Mouse (Mus musculus): Measurements from ENCODE around the gene Ppih. TPM values are rescaled to one million over a fixed set of nuclear protein-coding genes. Genes with fewer than 3 reads are reported as not detected.
"Not testable (repeated sequence)": the region's sequence is repeated elsewhere in the genome, so short reads cannot be mapped to it uniquely, and the experiment has no call there.

The Ppih gene
- polyA plus RNA-seq, 1 experiment from 2014 or later = 62.0 TPM

GRCm38 (mm10) chr4:119278784-119279183 is 41.6 kb downstream of the Ppih start:
- H3K4me2 ChIP-seq; H3K4me3 ChIP-seq; H3K4me1 ChIP-seq (replicated peaks); H3K27me3 ChIP-seq; ATAC-seq (ENCODE audit: low read depth); H3K27ac ChIP-seq (replicated peaks); H3K9ac ChIP-seq; H3K9me3 ChIP-seq: not testable (repeated sequence)
- 91% methylated on average over 15 of the region's 15 CpGs for WGBS
- peaks cover 94% of the 10 kb centered on the region for H3K36me3 ChIP-seq

- Histone ChIP-seq H3K9ac (no peak overlapping the region), H3K4me2 (no peak overlapping the region), H3K4me1 (replicated peaks) (no peaks in the 10 kb centered on the region), H3K4me3 (no peak overlapping the region), H3K36me3 (peaks cover 93% of the 10 kb centered on the region), H3K27me3 (no peaks in the 10 kb centered on the region), H3K9me3 (no peaks in the 10 kb centered on the region), H3K27ac (replicated peaks) (no peak overlapping the region)
- ATAC-seq (ENCODE audit: low read depth) = no peak
- 87% methylated on average over 2 of the region's 2 CpGs for WGBS
Measured at GRCm38 (mm10) chr4:119275726-119276125, 44.6 kb downstream of the Ppih start.

- 86% methylated on average over 2 of the region's 2 CpGs for WGBS
- peaks cover 94% of the 10 kb centered on the region for H3K36me3 ChIP-seq
- no peak overlapping the region for H3K9ac ChIP-seq
- H3K27ac ChIP-seq (replicated peaks) = no peak overlapping the region
- H3K4me1 ChIP-seq (replicated peaks) = no peaks in the 10 kb centered on the region
- no peaks in the 10 kb centered on the region for H3K9me3 ChIP-seq
- H3K4me3 ChIP-seq = no peak overlapping the region
- H3K27me3 ChIP-seq = no peaks in the 10 kb centered on the region
- ATAC-seq (ENCODE audit: low read depth) = no peak
- H3K4me2 ChIP-seq = no peak overlapping the region
Measured at GRCm38 (mm10) chr4:119275226-119275625, 45.1 kb downstream of the Ppih start.

GRCm38 (mm10) chr4:119274627-119275026 is 45.7 kb downstream of the Ppih start:
- no peak for ATAC-seq (ENCODE audit: low read depth)
- H3K4me1 ChIP-seq (replicated peaks) = no peaks in the 10 kb centered on the region
- H3K4me3 ChIP-seq = no peak overlapping the region
- no peak overlapping the region for H3K27ac ChIP-seq (replicated peaks)
- 86% methylated on average over 1 of the region's 1 CpGs for WGBS
- peaks cover 94% of the 10 kb centered on the region for H3K36me3 ChIP-seq
- no peak overlapping the region for H3K4me2 ChIP-seq
- H3K27me3 ChIP-seq = no peaks in the 10 kb centered on the region
- no peak overlapping the region for H3K9ac ChIP-seq
- no peaks in the 10 kb centered on the region for H3K9me3 ChIP-seq

GRCm38 (mm10) chr4:119266606-119267005 is 53.7 kb downstream of the Ppih start:
- no peak overlapping the region for H3K4me2 ChIP-seq
- H3K9me3 ChIP-seq = no peaks in the 10 kb centered on the region
- H3K4me1 ChIP-seq (replicated peaks) = no peaks in the 10 kb centered on the region
- H3K4me3 ChIP-seq = no peak overlapping the region
- no peak overlapping the region for H3K9ac ChIP-seq
- peaks cover 37% of the 10 kb centered on the region for H3K36me3 ChIP-seq
- no peak for ATAC-seq (ENCODE audit: low read depth)
- no peaks in the 10 kb centered on the region for H3K27me3 ChIP-seq
- WGBS = 79% methylated on average over 13 of the region's 13 CpGs
- H3K27ac ChIP-seq (replicated peaks) = no peak overlapping the region

- Histone ChIP-seq H3K27me3 (no peaks in the 10 kb centered on the region), H3K27ac (replicated peaks) (no peak overlapping the region), H3K36me3 (peaks cover 11% of the 10 kb centered on the region), H3K4me2 (no peak overlapping the region), H3K9me3 (no peaks in the 10 kb centered on the region), H3K4me3 (no peak overlapping the region), H3K4me1 (replicated peaks) (no peaks in the 10 kb centered on the region), H3K9ac (no peak overlapping the region)
- ATAC-seq (ENCODE audit: low read depth) = no peak
- WGBS = 72% methylated on average over 3 of the region's 3 CpGs
Measured at GRCm38 (mm10) chr4:119263459-119263858, 56.9 kb downstream of the Ppih start.

GRCm38 (mm10) chr4:119262483-119262882 is 57.9 kb downstream of the Ppih start:
- Histone ChIP-seq H3K4me1 (replicated peaks) (no peaks in the 10 kb centered on the region), H3K9me3 (no peaks in the 10 kb centered on the region), H3K27ac (replicated peaks) (no peak overlapping the region), H3K4me2 (no peak overlapping the region), H3K27me3 (no peaks in the 10 kb centered on the region), H3K36me3 (0 out of 2 replicates have a peak, but pooled peaks cover 4% of the 10 kb centered on the region), H3K9ac (no peak overlapping the region), H3K4me3 (no peak overlapping the region)
- 94% methylated on average over 5 of the region's 5 CpGs for WGBS
- no peak for ATAC-seq (ENCODE audit: low read depth)

GRCm38 (mm10) chr4:119261087-119261713 is 59.1 kb downstream of the Ppih start:
- 0 out of 2 replicates have a peak, but pooled peaks cover 4% of the 10 kb centered on the region for H3K36me3 ChIP-seq
- no peaks in the 10 kb centered on the region for H3K4me1 ChIP-seq (replicated peaks)
- H3K4me2 ChIP-seq = no peak overlapping the region
- no peak overlapping the region for H3K4me3 ChIP-seq
- no peak for ATAC-seq (ENCODE audit: low read depth)
- 71% methylated on average over 7 of the region's 7 CpGs for WGBS
- no peaks in the 10 kb centered on the region for H3K9me3 ChIP-seq
- H3K27ac ChIP-seq (replicated peaks) = no peak overlapping the region
- H3K27me3 ChIP-seq = no peaks in the 10 kb centered on the region
- H3K9ac ChIP-seq = no peak overlapping the region

- 0 out of 2 replicates have a peak, but pooled peaks have one; percentile 24 for ATAC-seq (ENCODE audit: low read depth)
- Histone ChIP-seq H3K36me3 (0 out of 2 replicates have a peak, but pooled peaks cover 4% of the 10 kb centered on the region), H3K4me1 (replicated peaks) (peaks cover 7% of the 10 kb centered on the region), H3K4me3 (no peak overlapping the region), H3K4me2 (no peak overlapping the region), H3K9me3 (no peaks in the 10 kb centered on the region), H3K27me3 (no peaks in the 10 kb centered on the region), H3K9ac (no peak overlapping the region), H3K27ac (replicated peaks) (no peak overlapping the region)
- WGBS = 84% methylated on average over 15 of the region's 15 CpGs
Measured at GRCm38 (mm10) chr4:119259344-119260254, 60.7 kb downstream of the Ppih start.

GRCm38 (mm10) chr4:119257083-119257482 is 63.3 kb downstream of the Ppih start:
- 80% methylated on average over 6 of the region's 6 CpGs for WGBS
- Histone ChIP-seq H3K4me2 (no peak overlapping the region), H3K9me3 (no peaks in the 10 kb centered on the region), H3K27ac (replicated peaks) (no peak overlapping the region), H3K4me1 (replicated peaks) (peaks cover 21% of the 10 kb centered on the region), H3K4me3 (no peak overlapping the region), H3K27me3 (no peaks in the 10 kb centered on the region), H3K36me3 (no peaks in the 10 kb centered on the region), H3K9ac (no peak overlapping the region)
- no peak for ATAC-seq (ENCODE audit: low read depth)

GRCm38 (mm10) chr4:119255351-119255750 is 65.0 kb downstream of the Ppih start, which contains the start of gene Cldn19:
Gene Cldn19, plus strand, starts transcription at chr4:119255414.
- peak within 1 kb of the TSS; percentile 49 for H3K9ac ChIP-seq
- WGBS = 84% methylated on average over 12 of the region's 12 CpGs

GRCm38 (mm10) chr4:119254012-119254618 is 66.2 kb downstream of the Ppih start:
- peak overlapping the region; percentile 49 for H3K9ac ChIP-seq
- H3K9me3 ChIP-seq = no peaks in the 10 kb centered on the region
- WGBS = 26% methylated on average over 9 of the region's 9 CpGs
- H3K4me3 ChIP-seq = no peak overlapping the region
- peak overlapping the region; percentile 72 for H3K27ac ChIP-seq (replicated peaks)
- no peak overlapping the region for H3K4me2 ChIP-seq
- no peaks in the 10 kb centered on the region for H3K36me3 ChIP-seq
- peaks cover 21% of the 10 kb centered on the region for H3K4me1 ChIP-seq (replicated peaks)
- peak; percentile 67 for ATAC-seq (ENCODE audit: low read depth)
- H3K27me3 ChIP-seq = no peaks in the 10 kb centered on the region

More at GRCm38 (mm10) chr4:119255351-119255750, 65.0 kb downstream of the Ppih start, which contains the start of gene Cldn19:
- Histone ChIP-seq H3K36me3 (no peaks in the 10 kb centered on the region), H3K4me2 (no peak within 1 kb of the TSS), H3K4me3 (no peak within 1 kb of the TSS), H3K27ac (replicated peaks) (peak within 1 kb of the TSS; percentile 72), H3K27me3 (no peaks in the 10 kb centered on the region), H3K4me1 (replicated peaks) (peaks cover 21% of the 10 kb centered on the region), H3K9me3 (no peaks in the 10 kb centered on the region)
- ATAC-seq (ENCODE audit: low read depth) = no peak
